Mouse (Mus musculus) embryo, embryonic 10 days (tissue): ENCODE data around the gene Insr.
"Not testable (repeated sequence)": the region's sequence is repeated elsewhere in the genome, so short reads cannot be mapped to it uniquely, and the experiment has no call there.

Source experiments
- DNase-seq: peaks from one replicate; pipeline ENCODE4 v3.0.0-alpha.2; 2015; ENCODE audit warnings: low spot score

Gene Insr

DNA sequence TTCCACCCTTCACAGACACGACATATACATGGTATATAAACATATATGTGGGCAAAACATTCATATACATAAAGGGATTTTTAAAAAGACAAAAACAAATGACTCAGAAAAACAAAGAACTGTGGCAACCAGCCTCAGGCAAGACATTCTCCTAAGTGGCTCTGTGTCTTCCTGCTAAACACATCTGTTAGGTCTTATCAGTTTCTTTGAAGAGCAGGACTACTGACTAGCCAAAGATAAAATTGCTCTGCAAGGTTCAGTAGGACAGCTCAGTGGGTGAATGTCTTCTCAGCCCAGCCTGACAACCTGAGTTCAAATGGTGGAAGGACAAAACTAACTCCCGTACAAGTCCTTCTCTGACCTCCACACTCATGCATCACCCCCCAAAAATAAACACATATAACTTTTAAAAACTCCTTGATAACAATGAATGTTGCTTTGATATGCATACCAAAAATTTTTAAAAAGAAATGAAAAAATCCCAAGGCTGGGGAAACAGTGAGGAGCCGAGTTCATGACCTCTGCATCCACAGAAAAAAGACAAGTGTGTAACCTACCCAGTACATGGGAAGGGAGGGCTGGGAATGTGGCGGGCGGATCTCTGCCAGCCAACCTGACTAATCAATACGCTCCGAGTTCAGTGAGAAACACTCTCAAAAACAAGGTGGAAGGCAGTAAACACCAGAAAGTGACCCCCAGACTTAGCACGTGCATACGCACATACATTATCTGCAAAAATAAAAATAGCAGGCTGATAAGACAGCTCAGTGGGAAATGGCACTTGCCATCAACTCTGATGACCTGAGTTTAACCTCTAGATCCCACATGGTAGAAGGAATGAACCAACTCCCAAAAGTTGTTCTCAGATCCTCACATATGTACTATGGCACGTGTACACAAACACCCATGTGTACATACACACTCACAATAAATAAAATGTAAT lies 49.0 kb downstream of the Insr start:
- no peak for DNase-seq

DNA sequence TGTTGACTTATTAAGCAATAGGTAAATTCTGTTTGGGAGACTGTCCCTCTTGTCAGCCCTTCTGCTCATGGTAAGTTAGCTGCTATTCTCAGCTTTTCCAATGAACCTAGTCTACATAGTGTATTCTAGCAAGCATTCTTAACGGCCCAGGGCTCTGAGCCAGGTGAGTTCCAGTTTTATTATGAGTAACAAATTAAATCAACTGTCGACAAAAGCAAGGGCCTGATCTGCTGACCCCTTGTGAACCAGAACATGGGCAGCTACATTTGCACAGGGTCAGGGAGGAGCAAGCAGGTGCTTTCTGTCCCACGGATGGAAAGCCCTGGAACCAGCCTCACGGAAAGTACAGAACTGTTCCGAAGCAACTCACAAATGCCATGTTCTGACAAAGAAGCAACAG lies 52.0 kb downstream of the Insr start:
- no peak for DNase-seq

DNA sequence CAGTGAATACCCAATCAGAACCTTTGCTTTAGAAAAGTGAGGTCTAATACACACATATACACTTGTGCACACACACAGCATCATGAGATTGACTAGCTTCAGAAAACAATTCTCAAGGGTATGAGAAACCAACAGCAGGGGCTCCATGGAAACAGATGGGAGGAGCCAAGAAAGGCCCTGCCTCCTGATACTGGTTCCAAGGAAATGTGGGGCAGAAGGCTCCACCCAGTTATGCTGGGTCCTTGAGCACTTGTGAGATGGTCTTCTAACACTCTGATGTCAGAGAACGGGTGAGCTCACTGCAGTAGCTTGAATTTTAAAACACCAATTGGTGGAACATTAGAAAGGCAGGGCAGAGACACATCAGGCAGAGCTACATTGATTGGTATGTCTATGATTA lies 53.7 kb downstream of the Insr start:
- no peak for DNase-seq

DNA sequence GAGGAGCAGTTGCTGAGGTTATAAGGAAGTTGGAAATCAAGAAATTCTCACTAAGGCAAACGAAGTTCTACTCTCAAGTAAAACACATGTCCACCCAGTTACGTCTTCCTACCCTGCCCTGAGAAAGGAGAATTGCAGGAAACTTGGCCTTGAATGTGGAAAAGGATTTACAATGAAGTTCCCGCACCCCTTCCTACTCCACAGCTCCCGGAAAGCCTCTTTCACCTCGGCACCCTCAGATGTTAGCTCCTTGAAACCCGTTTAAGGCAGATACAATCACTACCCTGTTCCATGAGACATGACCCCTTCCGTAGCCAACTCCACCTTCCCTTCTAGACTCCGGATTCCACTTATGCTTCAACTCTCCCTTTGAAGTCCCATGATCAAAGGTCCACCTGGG lies 54.2 kb downstream of the Insr start:
- no peak for DNase-seq

DNA sequence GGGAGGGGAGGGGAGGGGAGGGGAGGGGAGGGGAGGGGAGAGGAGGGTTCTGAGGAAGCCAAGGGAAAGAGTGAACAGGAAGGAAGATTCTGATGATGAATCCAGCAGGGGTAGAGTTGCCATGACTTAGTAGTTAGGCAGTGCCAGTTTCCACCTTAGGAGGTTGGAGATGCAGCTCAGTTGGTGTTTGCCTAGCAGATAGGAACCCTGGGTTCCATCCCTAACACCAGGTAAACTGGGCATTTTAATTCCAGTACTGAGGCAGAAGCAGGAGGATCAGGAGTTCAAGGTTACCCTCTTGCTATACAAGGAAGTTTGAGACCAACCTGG lies 56.8 kb downstream of the Insr start:
- no peak for DNase-seq

DNA sequence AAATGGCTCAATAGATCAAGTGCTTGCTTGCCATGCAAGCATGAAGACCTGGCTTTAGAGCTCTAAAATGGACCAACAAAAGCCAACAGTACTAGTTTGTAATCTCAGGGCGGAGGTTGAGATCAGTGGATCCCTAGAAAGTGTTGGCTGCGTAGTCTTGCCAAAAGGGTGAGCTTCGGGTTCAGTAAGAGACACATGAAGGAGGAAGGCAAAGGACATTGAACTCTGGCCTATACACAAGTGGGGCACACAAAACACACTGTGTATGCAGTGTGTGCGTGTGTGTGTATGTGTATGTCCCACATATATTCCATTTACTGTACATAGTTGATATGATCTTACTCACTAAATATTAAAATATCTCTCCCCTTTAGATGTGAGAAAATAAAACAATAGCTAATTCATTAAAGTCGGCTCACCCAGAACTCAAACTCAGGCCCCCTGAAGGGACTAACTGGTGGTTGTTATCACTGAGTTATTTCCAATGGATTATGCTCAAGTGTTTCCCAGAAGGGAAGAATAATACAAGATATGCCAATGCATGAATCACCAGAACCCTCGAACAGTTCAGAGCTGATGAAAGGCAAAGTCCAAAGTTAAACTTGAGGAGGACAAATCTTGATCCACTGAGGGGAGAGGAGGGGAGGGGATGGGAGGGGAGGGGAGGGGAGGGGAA lies 57.3 kb downstream of the Insr start:
- DNase-seq: no peak

DNA sequence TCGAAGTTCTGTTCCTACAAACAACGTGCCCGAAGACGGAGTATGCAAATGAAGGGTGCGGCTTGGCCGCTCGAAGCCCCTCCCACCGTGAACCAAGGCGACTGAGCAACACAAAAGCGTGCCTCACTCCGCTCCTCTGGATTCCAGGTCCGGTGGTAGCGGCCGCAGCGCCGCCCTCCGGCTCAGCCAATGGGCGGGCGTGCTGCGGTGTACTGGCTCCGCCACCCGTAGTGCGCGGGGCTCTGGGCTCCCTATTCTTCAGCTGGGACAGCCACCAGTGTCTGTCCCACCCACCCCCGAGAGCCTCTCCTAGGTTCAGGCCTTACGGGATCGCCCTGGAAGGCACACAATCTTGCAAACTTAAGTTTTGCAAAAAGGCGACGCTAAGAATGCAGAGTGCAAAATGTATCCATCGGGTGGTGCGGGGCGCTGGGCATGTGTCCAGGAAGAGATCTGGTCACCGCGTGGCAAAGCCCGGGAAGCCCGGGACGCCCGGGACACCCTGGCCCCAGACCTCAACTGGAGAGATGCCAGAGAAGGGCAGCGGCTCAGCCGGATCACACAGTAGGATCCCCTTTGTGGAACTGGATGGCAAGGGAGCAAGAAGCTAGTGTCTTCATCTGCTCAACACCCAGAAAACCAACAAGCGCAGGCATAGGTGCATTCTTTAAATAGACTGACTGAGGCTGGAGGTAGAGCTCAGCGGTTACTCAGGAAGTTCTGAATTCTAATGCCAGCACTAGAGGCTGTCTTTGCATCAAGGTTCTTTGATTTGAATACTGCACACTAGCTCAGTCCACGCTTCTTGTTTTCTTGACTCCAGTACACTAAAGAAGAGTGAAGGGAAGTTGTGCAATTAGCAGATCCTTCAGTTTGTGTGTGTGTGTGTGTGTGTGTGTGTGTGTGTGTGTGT lies 58.1 kb downstream of the Insr start:
- DNase-seq: peak; percentile 97

DNA sequence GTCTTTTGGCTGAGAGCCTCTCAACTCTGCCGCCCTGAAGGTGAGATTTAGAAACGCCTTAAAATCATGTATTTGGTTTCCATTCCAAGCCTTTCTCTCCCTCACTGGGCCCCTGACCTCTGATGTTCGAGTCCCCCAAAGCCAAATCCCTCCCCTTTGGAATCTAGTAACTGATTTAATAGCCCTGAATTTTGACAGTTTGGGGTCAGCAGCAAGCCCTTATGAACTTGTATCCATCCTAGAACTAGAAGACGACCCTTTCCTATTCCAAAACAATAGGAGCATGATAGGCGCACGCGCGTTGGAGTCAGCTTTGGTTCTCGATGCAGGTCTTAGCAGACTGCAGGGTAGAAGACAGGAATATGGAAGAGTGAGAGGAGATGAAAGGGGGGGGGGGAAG lies 58.9 kb downstream of the Insr start:
- peak; percentile 54 for DNase-seq

DNA sequence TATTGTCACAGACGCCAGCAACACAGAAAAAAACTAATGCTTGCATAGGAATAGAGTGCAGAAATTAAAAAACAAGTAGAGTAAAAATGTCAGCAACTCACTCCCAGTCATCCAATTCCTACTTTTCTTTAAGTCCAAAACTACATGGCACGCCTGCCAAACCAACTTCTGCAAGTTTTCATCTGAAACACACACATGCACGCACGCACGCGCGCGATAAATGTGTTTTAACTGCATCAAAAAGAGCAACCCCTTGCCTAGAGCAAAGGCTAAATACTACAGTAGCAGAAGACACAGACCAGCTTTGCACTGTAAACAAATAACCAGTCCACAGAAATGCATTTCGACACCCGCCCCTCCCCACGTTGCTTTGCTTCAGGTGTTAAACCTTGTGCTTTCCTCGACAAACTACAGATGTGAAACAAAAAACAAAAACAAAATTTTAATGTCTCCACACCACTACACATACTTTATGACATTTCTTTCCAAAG lies 59.5 kb downstream of the Insr start:
- no peak for DNase-seq

DNA sequence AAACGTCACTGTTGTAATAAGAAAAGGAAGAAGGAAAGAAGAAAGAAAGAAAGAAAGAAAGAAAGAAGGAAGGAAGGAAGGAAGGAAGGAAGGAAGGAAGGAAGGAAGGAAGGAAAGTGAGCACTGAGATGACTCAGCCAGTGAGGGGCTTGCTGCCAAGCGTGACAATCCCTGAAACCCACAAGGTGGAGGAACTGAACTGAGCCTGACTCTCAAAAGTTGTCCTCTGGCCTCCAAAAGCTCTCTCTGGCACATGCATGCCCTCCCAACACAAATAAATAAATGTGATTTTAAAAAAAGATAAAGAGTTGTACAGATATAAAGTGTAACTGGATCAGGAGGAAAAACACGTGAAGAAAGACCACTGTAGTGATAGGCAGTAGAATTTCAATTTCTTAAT lies 60.2 kb downstream of the Insr start:
- no peak for DNase-seq

DNA sequence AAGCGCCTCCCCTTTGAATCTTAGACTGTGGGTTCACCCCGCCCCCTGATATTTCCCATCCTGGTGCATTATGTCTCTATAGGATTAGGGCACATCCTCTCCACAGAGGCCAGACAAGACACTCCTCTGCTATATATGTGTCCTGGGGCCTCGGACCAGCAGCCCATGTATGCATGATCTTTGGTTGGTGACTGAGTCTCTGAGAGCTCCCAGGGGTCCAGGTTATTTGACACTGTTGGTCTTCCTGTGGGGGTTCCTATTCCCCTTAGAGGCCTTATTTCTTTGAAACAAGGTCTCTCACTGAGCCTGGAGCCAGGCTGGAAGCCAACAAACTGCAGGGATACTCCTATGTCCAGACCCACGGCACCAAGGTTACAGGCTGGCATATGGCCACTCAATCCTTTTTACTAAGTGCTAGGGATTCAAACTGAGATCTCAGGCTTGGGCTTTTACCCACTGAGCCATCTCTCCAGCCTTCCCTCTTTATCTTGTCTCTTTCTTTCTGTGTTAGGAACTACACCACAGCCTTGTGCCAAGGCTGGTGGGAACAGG lies 62.8 kb downstream of the Insr start:
- no peak for DNase-seq

DNA sequence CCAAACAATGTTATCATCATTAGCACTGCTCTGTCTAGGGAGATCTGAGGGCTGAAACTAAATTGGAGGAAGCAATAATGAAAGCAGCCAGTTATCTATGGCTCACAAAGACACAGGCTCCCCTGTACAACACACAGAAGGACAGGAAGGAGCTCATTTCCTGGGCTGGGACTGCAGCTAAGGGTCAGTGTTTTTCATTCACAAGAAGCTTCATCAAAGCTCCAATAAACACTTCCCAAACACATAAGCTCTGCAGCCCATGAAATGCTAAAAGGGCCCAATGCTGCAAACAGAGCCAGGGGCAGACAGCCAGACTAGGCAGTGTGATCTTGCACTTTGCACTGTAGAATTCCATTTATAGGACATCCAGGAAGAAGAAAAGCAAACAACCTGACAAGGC lies 63.9 kb downstream of the Insr start:
- peak; percentile 32 for DNase-seq

DNA sequence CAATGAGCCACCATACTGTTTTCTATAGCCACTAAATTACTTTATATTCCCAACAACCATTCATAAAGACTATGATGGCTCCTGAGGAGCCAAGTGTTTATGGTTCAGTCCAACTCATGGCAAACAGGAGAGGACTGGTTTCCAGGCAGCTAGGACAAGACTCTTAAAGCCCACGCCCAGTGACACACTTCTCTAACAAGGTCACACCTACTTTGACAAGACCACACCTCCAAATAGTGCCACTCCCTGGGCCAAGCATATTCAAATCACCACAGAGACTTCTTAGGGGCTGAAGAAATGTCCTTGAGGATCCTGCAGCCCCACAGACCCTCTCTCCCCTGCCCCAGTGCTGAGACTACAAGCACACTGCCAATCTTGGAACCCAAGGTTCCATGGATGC lies 64.8 kb downstream of the Insr start:
- no peak for DNase-seq

DNA sequence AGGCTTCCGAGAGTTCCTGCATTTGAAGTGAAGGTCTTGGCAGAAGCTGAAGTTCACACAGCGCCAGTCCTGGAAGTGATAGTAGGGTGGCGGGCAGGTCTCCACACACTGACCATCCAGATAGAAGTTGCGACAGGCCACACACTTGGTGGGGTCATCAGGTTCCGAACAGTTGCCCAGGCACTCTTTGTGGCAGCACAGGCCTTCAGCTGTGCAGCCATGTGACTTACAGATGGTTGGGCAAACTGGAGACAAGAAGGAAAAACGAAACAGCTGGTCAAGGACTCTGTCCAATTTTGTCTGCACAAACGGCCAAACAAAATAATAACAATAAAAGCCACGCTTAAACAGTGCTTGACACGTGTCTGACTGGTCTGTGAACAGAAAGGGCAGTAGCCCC lies 68.0 kb downstream of the Insr start:
- DNase-seq: no peak

DNA sequence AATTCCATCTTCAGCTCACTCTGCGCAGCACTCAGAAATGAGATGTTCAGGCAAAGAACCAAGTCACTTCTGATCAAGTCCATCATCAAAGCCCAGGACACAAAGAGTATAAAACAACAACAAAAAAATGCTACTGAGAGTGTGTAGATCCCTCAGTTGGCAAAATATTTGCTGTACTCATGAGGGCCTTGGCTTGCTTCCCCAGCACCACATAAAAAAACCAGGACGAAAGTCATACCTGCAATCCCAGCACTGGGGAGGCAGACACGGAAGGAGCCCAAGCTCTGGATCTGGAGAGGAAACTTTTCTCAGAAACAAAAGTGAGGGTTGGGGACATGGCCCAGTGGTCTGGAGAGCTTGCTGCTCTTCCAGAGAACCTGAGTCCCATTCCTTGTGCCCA lies 69.5 kb downstream of the Insr start:
- no peak for DNase-seq

DNA sequence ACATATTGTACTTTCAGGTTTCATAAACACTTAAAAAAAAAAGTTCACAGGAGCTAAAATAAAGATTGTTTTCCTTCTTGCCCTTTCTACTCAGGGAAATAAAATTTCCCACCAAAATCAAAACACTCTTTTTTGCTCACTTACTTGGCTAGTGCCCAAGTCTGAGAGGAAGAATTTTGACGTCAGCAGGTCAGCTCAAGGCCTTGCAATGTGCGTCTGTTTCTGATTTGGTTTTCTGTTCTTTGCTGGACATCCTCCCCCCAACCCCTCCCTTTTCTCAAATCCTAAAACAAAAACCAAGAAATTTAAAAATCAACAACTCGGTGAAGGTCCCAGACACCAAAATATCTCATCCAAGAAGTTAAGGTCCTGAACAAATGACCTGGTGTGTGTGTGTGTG lies 70.1 kb downstream of the Insr start:
- peak; percentile 51 for DNase-seq

DNA sequence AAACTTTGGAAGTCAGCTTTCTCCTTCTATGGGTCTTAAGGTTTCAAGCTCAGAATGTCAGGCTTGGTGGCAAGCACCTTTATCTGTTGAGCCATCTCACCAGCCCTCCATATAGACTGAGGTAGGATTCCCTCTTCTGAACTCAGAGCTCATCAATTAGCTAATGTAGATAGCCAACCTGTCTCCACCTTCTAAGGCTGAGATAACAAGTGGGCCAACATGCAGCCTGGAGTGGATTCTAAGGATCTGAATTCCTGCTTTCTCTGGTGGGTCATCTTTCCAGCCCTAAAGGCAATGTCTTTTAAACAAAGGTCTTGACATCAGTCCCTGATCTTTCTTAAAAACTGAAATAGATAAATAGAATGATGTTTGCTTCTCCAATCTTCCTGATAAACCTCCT lies 70.7 kb downstream of the Insr start:
- no peak for DNase-seq

DNA sequence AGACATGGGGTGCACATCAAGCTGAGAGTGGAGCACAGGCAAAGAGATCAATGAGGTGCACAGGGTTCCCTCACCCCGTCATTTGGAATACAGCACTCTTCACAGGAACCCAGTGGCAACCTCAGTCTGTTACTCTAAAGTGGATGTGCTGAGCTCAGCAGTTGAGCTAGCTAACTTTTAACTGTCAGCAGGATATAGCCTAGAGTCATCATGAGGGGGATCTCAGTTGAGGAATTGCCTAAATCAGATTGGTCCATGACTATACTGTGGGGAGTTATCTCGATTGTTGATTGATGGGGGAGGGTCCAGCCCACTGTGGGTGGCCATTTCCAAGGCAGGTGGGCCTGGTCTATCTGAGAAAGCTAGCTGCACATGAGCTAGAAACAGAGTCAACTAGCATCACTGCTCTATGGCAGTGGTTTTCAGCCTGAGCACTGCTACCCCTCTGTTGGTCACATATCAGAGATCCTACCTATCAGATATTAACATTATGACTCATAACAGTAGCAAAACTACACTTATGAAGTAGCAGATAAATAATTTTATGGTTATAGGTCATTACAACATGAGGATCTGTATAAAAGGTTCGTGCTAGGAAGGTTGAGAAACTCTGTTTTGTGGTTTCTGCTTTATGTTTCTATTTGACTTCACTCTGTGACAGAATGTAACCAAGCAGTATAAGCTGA lies 74.5 kb downstream of the Insr start:
- DNase-seq: no peak

DNA sequence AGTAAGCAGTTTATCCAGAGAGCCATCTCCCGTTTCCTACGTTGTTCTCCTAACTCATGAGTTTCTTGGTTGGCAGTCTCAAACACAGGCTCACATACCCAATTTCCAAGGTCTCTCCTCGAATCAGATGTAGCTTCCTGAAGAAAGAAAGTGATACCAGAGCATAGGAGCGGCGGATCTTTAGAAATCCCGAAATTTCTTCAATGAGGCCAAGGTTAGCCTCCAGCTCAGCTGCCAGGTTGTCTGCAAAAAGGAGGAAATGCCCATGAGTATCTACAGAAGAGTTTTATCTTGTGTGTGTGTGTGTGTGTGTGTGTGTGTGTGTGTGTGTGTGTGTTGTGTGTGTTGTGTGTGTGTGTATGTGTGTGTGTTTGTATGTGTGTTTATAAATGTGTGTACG lies 76.6 kb downstream of the Insr start:
- DNase-seq: no peak

DNA sequence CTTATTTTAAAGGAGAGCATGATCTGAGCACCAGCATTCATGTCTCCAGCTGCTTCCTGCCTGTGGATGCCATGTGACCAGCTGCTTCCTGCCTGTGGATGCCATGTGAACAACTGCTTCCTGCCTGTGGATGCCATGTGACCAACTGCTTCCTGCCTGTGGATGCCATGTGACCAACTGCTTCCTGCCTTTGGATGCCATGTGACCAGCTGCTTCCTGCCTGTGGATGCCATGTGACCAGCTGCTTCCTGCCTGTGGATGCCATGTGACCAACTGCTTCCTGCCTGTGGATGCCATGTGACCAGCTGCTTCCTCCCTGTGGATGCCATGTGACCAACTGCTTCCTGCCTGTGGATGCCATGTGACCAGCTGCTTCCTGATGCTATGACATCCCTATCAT lies 85.1 kb downstream of the Insr start:
- not testable (repeated sequence) for DNase-seq

DNA sequence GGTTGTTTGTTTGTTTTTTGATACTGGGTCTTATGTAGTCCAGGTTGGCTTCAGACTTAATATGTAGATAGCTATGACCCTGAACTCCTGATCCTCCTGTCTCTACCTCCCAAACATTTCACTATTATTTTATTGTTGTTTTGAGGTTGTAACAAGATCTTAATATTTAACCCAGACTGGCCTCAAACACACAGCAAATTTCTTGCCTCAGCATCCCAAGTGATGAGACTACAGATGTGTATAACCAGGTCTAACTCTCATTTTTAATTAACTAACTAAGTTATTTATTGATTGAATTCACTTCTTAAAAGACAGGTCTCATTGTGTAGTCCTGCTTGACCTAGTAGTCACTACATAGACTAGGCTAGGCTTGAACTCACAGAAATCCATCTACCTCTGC lies 88.4 kb downstream of the Insr start:
- DNase-seq: no peak

DNA sequence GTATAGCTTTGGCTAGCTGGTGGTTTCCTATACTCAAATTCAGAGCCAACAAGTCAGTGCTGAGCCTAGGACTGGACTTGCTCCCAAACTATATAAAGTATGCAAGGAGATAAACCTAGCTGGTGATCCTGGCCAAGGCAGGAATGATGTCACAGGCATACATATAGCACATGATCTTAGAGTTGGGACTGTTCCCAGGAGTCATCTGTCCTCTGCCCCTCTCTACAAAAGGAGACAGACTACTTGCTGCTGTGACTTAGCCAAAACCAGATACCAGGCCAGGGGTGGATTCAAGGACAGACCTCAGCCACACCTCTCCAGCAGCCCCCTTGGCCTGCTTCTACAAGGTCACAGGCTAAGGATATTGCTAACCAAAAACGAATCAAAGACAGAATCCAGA lies 92.0 kb downstream of the Insr start:
- DNase-seq: no peak
